In genomic region chr4:63435402-63435801, GRCm38 (mm10) we compare ENCODE assay signal across 10 mouse cellular contexts.
"Had no signal": no experiment of that assay in that cellular context is flagged by ENCODE, and none has a peak within 500 bp of the region (broad histone marks: within the 10 kb centered on the region; RNA-seq: fewer than 3 reads in every experiment).

No protein-coding gene starts in this region.

- DNase-seq: kidney, adult 18-20 months; kidney, postnatal 14 days; kidney, postnatal 4 days; left cerebral cortex, postnatal 4 days; liver; lung, adult 18-20 months; lung, postnatal 14 days; thymus, adult 2 months; thymus, postnatal 14 days; thymus, postnatal 4 days had no signal
